Comparison of ENCODE assay signal across 31 mouse cellular contexts in genomic region chr7:143819201-143819600, GRCm38 (mm10). TPM values are rescaled to one million over a fixed set of nuclear protein-coding genes. Genes with fewer than 3 reads are reported as not detected.
"Had no signal": no experiment of that assay in that cellular context is flagged by ENCODE, and none has a peak within 500 bp of the region (broad histone marks: within the 10 kb centered on the region; RNA-seq: fewer than 3 reads in every experiment).

No protein-coding gene starts in this region.

- H3K4me2 ChIP-seq: heart, embryonic 11.5 days; heart, embryonic 13.5 days; heart, embryonic 15.5 days; hindbrain, embryonic 13.5 days; hindbrain, embryonic 15.5 days; limb, embryonic 13.5 days; limb, embryonic 15.5 days; liver, embryonic 11.5 days; liver, embryonic 13.5 days; liver, embryonic 15.5 days had no signal

- H3K9ac ChIP-seq: heart, embryonic 13.5 days; heart, embryonic 15.5 days; hindbrain, embryonic 13.5 days; hindbrain, embryonic 15.5 days; limb, embryonic 13.5 days; limb, embryonic 15.5 days; liver, embryonic 13.5 days; liver, embryonic 15.5 days had no signal

- H3K27ac ChIP-seq: heart, adult 2 months; heart, embryonic 13.5 days; heart, embryonic 15.5 days; hindbrain, embryonic 13.5 days; hindbrain, embryonic 15.5 days; hindbrain, postnatal 0 days; limb, embryonic 13.5 days; limb, embryonic 15.5 days; liver, embryonic 13.5 days; liver, embryonic 15.5 days had no signal

- ATAC-seq: forebrain, embryonic 16.5 days; hindbrain, postnatal 0 days had no signal

- DNase-seq: gastrocnemius, postnatal 14 days; gastrocnemius, postnatal 36 days; heart, adult 11 months; heart, adult 2 months; heart, postnatal 14 days; heart, postnatal 36 days; kidney, adult 18-20 months; kidney, postnatal 14 days; layer of hippocampus, adult 9-11 months; layer of hippocampus, postnatal 36 days; left cerebral cortex, postnatal 4 days; liver, embryonic 13.5 days; lung, adult 18-20 months had no signal

- H3K9me3 ChIP-seq: heart, embryonic 13.5 days; heart, embryonic 15.5 days; hindbrain, embryonic 13.5 days; hindbrain, embryonic 15.5 days; limb, embryonic 13.5 days; limb, embryonic 15.5 days; liver, embryonic 13.5 days; liver, embryonic 15.5 days had no signal

- H3K27me3 ChIP-seq: heart, embryonic 13.5 days; heart, embryonic 15.5 days; hindbrain, embryonic 13.5 days; hindbrain, embryonic 15.5 days; limb, embryonic 13.5 days; limb, embryonic 15.5 days; liver, embryonic 13.5 days; liver, embryonic 15.5 days had no signal

- H3K4me3 ChIP-seq: heart, adult 2 months; heart, embryonic 13.5 days; heart, embryonic 15.5 days; hindbrain, embryonic 13.5 days; hindbrain, embryonic 15.5 days; limb, embryonic 13.5 days; limb, embryonic 15.5 days; liver, embryonic 13.5 days; liver, embryonic 15.5 days had no signal

RNA-seq across cellular contexts. Expression of gene Gm498, which starts 47.4 kb away (rescaled TPM):
- polyA plus RNA-seq: forebrain, embryonic 16.5 days; frontal cortex, adult 2 months; heart, embryonic 11.5 days; heart, embryonic 13.5 days; heart, embryonic 15.5 days; heart, postnatal 0 days; hindbrain, embryonic 11.5 days; hindbrain, embryonic 13.5 days; hindbrain, embryonic 15.5 days; hindbrain, postnatal 0 days; intestine, embryonic 14.5 days; kidney, embryonic 16.5 days; large intestine, adult 2 months; limb, embryonic 11.5 days; limb, embryonic 13.5 days; limb, embryonic 15.5 days; liver, embryonic 11.5 days; liver, embryonic 13.5 days; liver, embryonic 15.5 days had no signal

RNA-seq across cellular contexts. Expression of gene Mrgprg, which starts 52.4 kb away (rescaled TPM):
- polyA plus RNA-seq: forebrain, embryonic 16.5 days; heart, embryonic 11.5 days; heart, embryonic 13.5 days; heart, embryonic 15.5 days; heart, postnatal 0 days; hindbrain, embryonic 11.5 days; hindbrain, embryonic 13.5 days; hindbrain, embryonic 15.5 days; hindbrain, postnatal 0 days; intestine, embryonic 14.5 days; kidney, embryonic 16.5 days; large intestine, adult 2 months; limb, embryonic 11.5 days; limb, embryonic 13.5 days; limb, embryonic 15.5 days; liver, embryonic 11.5 days; liver, embryonic 13.5 days; liver, embryonic 15.5 days had no signal
